Mouse (Mus musculus) layer of hippocampus, adult 2 months (tissue): ENCODE results near the gene Ndufb7. TPM values are rescaled to one million over a fixed set of nuclear protein-coding genes. Genes with fewer than 3 reads are reported as not detected.
"Not testable (repeated sequence)": the region's sequence is repeated elsewhere in the genome, so short reads cannot be mapped to it uniquely, and the experiment has no call there.

Experiments used
- DNase-seq, 2 experiments: peaks; one replicate each; pipeline ENCODE4 v3.0.0; 2022; ENCODE audit warnings: low spot score in 2 of 2
- H3K27ac ChIP-seq: fragments of 200-600 bp; 2 replicates; pipeline ENCODE4 v1.8.1; 2022
- H3K4me3 ChIP-seq: fragments of 200-600 bp; 2 replicates; pipeline ENCODE4 v1.8.1; 2022; ENCODE audit warnings: mild to moderate bottlenecking
- CTCF ChIP-seq: fragments of 200-600 bp; conservative IDR thresholded peaks from 2 replicates; pipeline ENCODE4 v1.8.1; 2022; ENCODE audit warnings: antibody characterized with exemption, mild to moderate bottlenecking, moderate library complexity
- long read RNA-seq, 2 experiments: library from polyadenylated mRNA; stranded (forward); transcript quantifications; one replicate each; pipeline ENCODE4 v2.0.0; 2021; ENCODE audit warnings: borderline mapping rate in 2 of 2
- total RNA-seq, 2 experiments: library from RNA; stranded (reverse); gene quantifications; 2 replicates each; pipeline ENCODE4 v1.2.3; 2021

Gene Ndufb7
- total RNA-seq = 100 to 1,000 TPM; 154 to 156 TPM
- long read RNA-seq, experiment 1, full-length matches to known transcripts = 270 of 273 reads
- long read RNA-seq, experiment 1, partial matches to known transcripts = 0 of 273 reads
- long read RNA-seq, experiment 1, other reads (novel, unspliced or antisense) = 3 of 273 reads
- long read RNA-seq, experiment 2, full-length matches to known transcripts = 326 of 333 reads
- long read RNA-seq, experiment 2, partial matches to known transcripts = 0 of 333 reads
- long read RNA-seq, experiment 2, other reads (novel, unspliced or antisense) = 7 of 333 reads

GRCm38 (mm10) chr8:83566469-83567395 lies at the start of gene Ndufb7:
TSS of gene Ndufb7 (plus strand) at chr8:83566671.
- TF ChIP-seq CTCF = peak; percentile 97

GRCm38 (mm10) chr8:83520432-83520831 lies 46.0 kb upstream of the Ndufb7 start:
- no peak for TF ChIP-seq CTCF
- no peak for DNase-seq
- no peak overlapping the region for H3K4me3 ChIP-seq
- H3K27ac ChIP-seq = no peak overlapping the region

More at GRCm38 (mm10) chr8:83566469-83567395, at the start of gene Ndufb7:
- Histone ChIP-seq H3K27ac (peak within 1 kb of the TSS; percentile 99), H3K4me3 (peak within 1 kb of the TSS; percentile 80)
- DNase-seq = peak; percentile 93 to 98

GRCm38 (mm10) chr8:83520907-83521306 lies 45.6 kb upstream of the Ndufb7 start:
- H3K4me3 ChIP-seq, DNase-seq: not testable (repeated sequence)

GRCm38 (mm10) chr8:83521310-83521709 lies 45.2 kb upstream of the Ndufb7 start:
- DNase-seq = no peak

More at GRCm38 (mm10) chr8:83520907-83521306, 45.6 kb upstream of the Ndufb7 start:
- H3K27ac ChIP-seq = not testable (repeated sequence)

GRCm38 (mm10) chr8:83534802-83535201 lies 31.7 kb upstream of the Ndufb7 start:
- Histone ChIP-seq H3K27ac (no peak overlapping the region), H3K4me3 (no peak overlapping the region)
- DNase-seq = no peak
- TF ChIP-seq CTCF = no peak

More at GRCm38 (mm10) chr8:83521310-83521709, 45.2 kb upstream of the Ndufb7 start:
- TF ChIP-seq CTCF = no peak
- Histone ChIP-seq H3K4me3 (no peak overlapping the region), H3K27ac (no peak overlapping the region)

- Histone ChIP-seq H3K27ac (no peak within 1 kb of the TSS), H3K4me3 (no peak within 1 kb of the TSS)
- no peak for TF ChIP-seq CTCF
- DNase-seq = no peak
Observed at GRCm38 (mm10) chr8:83535736-83536135, 30.7 kb upstream of the Ndufb7 start, which contains the start of gene Olfr370. TSS of gene Olfr370 (plus strand) at chr8:83535780.

GRCm38 (mm10) chr8:83562669-83563068 lies 3.8 kb upstream of the Ndufb7 start:
- H3K4me3 ChIP-seq = no peak overlapping the region
- H3K27ac ChIP-seq = no peak overlapping the region
- TF ChIP-seq CTCF = no peak
- no peak for DNase-seq

- no peak for TF ChIP-seq CTCF
- Histone ChIP-seq H3K4me3 (no peak overlapping the region), H3K27ac (no peak overlapping the region)
- DNase-seq = no peak
Observed at GRCm38 (mm10) chr8:83563246-83563645, 3.2 kb upstream of the Ndufb7 start.

- no peak overlapping the region for H3K27ac ChIP-seq
- H3K4me3 ChIP-seq = no peak overlapping the region
- no peak for DNase-seq
- peak; percentile 20; the same call in 1 of the 2 replicates for TF ChIP-seq CTCF
Observed at GRCm38 (mm10) chr8:83565731-83566375, 618 bp upstream of the Ndufb7 start.

GRCm38 (mm10) chr8:83567668-83568067 lies 1.2 kb downstream of the Ndufb7 start:
- TF ChIP-seq CTCF = no peak
- DNase-seq = no peak
- peak overlapping the region; percentile 80 for H3K4me3 ChIP-seq
- H3K27ac ChIP-seq = peak overlapping the region; percentile 99

- H3K4me3 ChIP-seq = no peak overlapping the region
- TF ChIP-seq CTCF = no peak
- H3K27ac ChIP-seq = no peak overlapping the region; the same call in 1 of the 2 replicates
- DNase-seq = no peak
Observed at GRCm38 (mm10) chr8:83568128-83568527, 1.7 kb downstream of the Ndufb7 start.

- H3K27ac ChIP-seq = peak overlapping the region; percentile 7; the same call in 1 of the 2 replicates
- no peak for TF ChIP-seq CTCF
Observed at GRCm38 (mm10) chr8:83568755-83569154, 2.3 kb downstream of the Ndufb7 start.

More at GRCm38 (mm10) chr8:83568755-83569154, 2.3 kb downstream of the Ndufb7 start:
- H3K4me3 ChIP-seq = no peak overlapping the region
- DNase-seq = no peak
